Mouse (Mus musculus) inflammation-experienced regulatory T-cells, adult 6 months (primary cell): ENCODE results near the gene Mast3. TPM values are rescaled to one million over a fixed set of nuclear protein-coding genes. Genes with fewer than 3 reads are reported as not detected.

Experiments
- ATAC-seq: one replicate; pipeline ENCODE4 v1.8.0; 2017
- polyA plus RNA-seq, 3 experiments: library from polyadenylated mRNA; unstranded; fragments of 100-300 nt; shearing (Covaris generic); gene quantifications; one replicate each; pipeline ENCODE4 v1.2.1; 2017

Gene Mast3
- polyA plus RNA-seq, 3 experiments from 2014 or later, result 14.8 to 20.5 (median 18.4) TPM

DNA sequence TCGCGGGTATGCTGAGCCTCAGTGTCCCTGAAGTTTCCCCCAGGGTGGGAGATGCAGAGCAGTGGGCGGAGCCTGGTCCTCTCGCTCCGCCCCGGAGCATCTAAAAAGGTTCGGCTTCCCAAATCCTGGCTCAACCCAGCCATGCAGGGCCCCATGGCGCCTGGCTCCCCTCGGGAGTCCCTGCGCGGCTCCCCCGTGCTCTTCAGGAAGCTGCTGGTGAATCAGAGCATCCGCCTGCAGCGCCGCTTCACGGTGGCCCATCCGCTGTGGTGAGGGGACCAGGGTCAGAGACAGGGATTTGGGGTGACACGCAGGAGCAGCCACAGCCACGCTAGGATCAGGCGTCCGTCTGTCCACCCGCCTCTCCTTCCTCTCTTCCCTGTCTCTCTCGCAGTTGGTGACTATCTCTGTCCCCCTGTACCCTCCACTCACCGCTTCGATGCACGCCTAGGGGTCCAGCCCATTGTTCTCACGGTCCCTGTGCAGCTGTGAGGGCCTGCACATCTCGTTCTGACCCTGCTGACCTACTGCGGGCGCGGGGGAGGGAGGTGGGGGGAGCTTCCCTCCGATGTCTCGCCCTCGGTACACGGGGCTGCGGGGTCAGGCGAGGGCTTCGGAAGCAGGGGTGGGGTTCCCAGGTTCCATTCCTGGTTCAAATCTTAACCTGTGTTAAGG, 61.7 kb downstream of the Mast3 start:
- ATAC-seq, result peak; percentile 35

DNA sequence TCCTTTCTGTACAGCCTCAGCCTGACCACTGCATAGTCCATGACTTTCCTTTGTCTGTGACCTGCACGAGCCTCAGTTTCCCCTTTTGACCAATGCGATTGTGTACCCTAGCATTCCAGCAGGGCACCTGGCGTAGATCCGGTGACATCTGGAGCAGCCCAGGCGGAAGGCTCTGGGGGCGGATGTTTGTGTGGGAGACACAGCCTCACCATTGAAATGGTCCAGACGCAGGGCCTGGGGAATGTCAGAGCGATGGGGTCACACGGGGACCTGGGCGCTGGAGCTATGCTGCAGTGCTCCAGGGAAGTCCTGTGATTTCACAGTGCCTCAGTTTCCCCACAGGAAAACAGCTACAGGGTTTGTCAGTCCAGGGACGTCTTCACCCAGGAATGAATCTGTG, 62.7 kb downstream of the Mast3 start:
- no peak for ATAC-seq

DNA sequence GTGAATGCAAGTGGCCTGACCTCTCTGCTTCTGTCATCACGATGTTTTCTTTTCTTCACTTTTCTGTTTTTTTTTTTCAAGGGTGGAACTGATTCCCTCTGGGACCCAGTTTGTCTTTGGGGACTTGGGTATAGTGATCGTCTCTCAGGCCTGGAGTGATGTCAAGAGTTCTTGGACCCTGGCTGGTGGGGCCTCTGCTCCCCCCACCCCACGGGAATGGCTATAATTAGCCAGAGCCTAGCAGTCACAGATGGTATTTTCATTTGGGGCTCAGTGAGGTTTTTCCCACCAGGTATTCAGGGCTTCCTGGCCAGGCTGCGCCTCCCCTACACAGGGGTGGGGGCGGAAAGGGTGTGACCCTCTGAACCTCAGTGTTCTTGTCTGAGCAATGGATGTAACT, 63.2 kb downstream of the Mast3 start:
- ATAC-seq, result no peak

DNA sequence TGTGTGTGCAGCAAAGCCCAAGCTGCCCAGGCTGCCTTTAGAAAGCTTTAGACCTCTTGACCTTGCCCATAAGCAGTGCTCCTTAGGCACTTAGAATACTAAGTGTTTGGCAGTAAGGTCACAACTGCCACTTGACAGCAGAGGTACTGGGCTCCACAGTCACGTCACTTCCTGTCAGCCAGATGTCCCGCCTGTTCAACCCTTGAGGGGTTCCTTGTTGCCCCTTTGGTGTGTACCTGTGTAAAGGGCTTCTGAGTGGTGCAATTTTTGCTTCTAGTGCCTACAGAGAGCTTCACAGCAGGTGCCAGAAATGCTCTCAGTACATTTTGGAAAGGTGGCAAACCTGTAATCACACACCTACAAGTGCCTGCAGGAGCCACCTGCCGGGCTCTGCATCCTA, 66.6 kb downstream of the Mast3 start:
- no peak for ATAC-seq

DNA sequence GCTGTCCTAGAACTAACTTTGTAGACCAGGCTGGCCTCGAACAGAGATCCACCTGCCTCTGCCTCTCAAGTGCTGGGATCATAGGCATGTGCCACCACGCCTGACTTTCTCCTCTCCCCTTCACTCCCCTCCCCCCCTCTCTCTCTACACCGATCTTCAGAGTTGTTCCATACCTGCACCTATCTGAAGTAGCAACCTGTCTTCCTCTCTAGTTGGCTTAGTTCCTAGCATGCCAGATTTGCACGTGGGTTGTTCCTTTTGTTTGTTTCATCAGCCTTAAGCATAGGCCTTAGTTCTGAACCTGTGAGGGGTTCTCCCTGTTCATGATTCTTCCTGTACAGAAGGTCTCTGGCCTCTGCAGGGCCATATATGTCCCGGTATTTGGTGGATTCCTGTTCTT, 67.1 kb downstream of the Mast3 start:
- no peak for ATAC-seq

DNA sequence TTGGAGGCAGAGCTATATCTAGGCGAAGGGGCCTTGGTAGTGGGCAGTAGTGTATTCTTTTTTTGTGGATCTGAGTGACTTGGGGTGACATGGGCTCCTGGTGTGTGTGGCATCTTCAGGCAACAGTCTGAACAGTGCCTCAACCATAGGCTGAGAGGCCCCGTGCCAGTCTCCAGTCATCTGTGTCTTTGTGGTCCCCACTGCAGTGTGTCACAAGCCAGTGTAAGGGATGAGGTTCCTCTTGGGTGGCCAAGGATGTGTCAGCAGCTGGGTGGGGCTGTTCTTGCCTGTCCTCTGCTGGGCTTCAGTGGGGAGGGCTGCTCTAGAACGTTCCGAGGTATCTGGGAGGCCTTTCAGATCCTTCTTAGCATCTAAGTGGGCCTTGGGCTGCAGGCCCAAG, 73.9 kb downstream of the Mast3 start:
- ATAC-seq, result no peak

DNA sequence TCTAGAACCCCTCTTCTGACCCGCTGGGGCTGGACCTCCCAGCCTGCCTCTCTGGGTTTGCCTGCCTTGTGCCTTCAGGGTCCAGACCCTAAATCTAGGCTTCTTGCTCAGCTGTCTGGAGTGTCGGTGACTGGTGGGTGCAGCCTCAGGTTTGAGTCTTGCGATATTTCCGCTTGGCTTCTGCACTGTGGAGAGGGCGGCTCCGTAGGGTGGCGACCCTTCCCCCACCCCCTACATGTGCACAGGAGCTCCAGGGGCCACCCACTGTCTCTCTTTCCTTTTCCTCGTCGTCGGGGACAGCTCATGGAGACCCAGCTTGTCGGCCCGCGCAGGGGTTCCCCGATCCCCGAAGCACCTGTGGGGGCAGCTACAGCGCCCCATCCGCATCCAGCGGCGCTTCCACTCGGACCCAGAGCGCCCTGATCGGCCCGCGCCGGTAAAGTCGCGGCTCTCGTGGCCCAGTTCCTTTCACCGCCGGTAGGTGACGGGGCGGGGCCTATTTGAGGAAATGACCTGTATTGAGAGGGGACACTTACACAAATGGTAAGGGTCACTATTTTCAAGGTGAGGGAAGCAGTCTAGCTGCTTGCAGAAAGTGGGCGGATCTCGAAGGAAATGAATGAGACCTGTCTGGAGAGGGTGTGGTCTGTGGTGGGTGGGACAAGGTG, 74.9 kb downstream of the Mast3 start:
- peak; percentile 77 for ATAC-seq

Other genes starting within 250 kb of the Mast3 start
- gene Isyna1, start 210.7 kb downstream of the Mast3 start, polyA plus RNA-seq, result 10 to 100 TPM; 27.6 to 32.6 (median 31.7) TPM
- gene Ssbp4, start 196.2 kb downstream of the Mast3 start, polyA plus RNA-seq, result 10 to 100 TPM in 2 of 3 experiments, 1 to 10 TPM in 1; 2.6 to 16.2 (median 14.7) TPM
- 1 to 10 TPM in 1 of 3 experiments, under 1 TPM in 2; 0.47 to 3.8 (median 0.71) TPM for gene Lrrc25, start 188.9 kb downstream of the Mast3 start, polyA plus RNA-seq
- gene Gdf15, start 172.6 kb downstream of the Mast3 start, polyA plus RNA-seq, result not detected
- gene Pgpep1, start 144.7 kb downstream of the Mast3 start, polyA plus RNA-seq, result 1 to 10 TPM; 3.8 to 6.4 (median 4.8) TPM
- gene Lsm4, start 131.8 kb downstream of the Mast3 start, polyA plus RNA-seq, result 100 to 1,000 TPM in 1 of 3 experiments, 10 to 100 TPM in 2; 79.0 to 128 (median 97.8) TPM
- 10 to 100 TPM; 13.9 to 23.2 (median 16.6) TPM for gene Jund, start 106.1 kb downstream of the Mast3 start, polyA plus RNA-seq
- gene Iqcn, start 101.6 kb downstream of the Mast3 start, polyA plus RNA-seq, result not detected
- under 1 TPM in 1 of 3 experiments, not detected in 2; 0.55 TPM for gene Gm3336, start 86.5 kb downstream of the Mast3 start, polyA plus RNA-seq
- under 1 TPM; 0.19 to 0.59 (median 0.25) TPM for gene Pde4c, start 81.3 kb downstream of the Mast3 start, polyA plus RNA-seq
- 1 to 10 TPM; 4.6 to 8.6 (median 7.9) TPM for gene Rab3a, start 50.4 kb downstream of the Mast3 start, polyA plus RNA-seq
- 10 to 100 TPM; 35.5 to 46.1 (median 42.5) TPM for gene Mpv17l2, start 44.1 kb downstream of the Mast3 start, polyA plus RNA-seq
- 1 to 10 TPM; 2.6 to 5.4 (median 5.4) TPM for gene Pik3r2, start 28.3 kb downstream of the Mast3 start, polyA plus RNA-seq
- 10 to 100 TPM; 13.8 to 38.5 (median 18.3) TPM for gene Il12rb1, start 3.4 kb upstream of the Mast3 start, polyA plus RNA-seq
- gene Arrdc2, start 34.7 kb upstream of the Mast3 start, polyA plus RNA-seq, result 1 to 10 TPM; 1.9 to 7.8 (median 3.7) TPM
- not detected for gene Kcnn1, start 58.2 kb upstream of the Mast3 start, polyA plus RNA-seq
- gene Ccdc124, start 68.9 kb upstream of the Mast3 start, polyA plus RNA-seq, result 100 to 1,000 TPM in 1 of 3 experiments, 10 to 100 TPM in 2; 54.2 to 120 (median 63.1) TPM
- not detected for gene Slc5a5, start 87.7 kb upstream of the Mast3 start, polyA plus RNA-seq
- over 10,000 TPM in 2 of 3 experiments, 1,000 to 10,000 TPM in 1; 6,080 to 11,053 (median 10,917) TPM for gene Rpl18a, start 92.4 kb upstream of the Mast3 start, polyA plus RNA-seq
- gene Map1s, start 100.9 kb upstream of the Mast3 start, polyA plus RNA-seq, result 10 to 100 TPM; 13.9 to 16.7 (median 13.9) TPM